Mouse (Mus musculus): ENCODE data around the gene Mical2. TPM values are rescaled to one million over a fixed set of nuclear protein-coding genes. Genes with fewer than 3 reads are reported as not detected.

Mical2 gene
- polyA plus RNA-seq, 1 experiment from 2014 or later = 8.3 TPM

GRCm38 (mm10) chr7:112416058-112416526 lies 190.4 kb downstream of the Mical2 start:
- no peak for ATAC-seq (ENCODE audit: low FRiP score, low TSS enrichment)

GRCm38 (mm10) chr7:112416730-112417513 lies 191.3 kb downstream of the Mical2 start:
- Histone ChIP-seq H3K4me1 (ENCODE audit: insufficient read depth, low read length) (peaks cover 44% of the 10 kb centered on the region), H3K9ac (replicated peaks; ENCODE audit: low read length) (no peak overlapping the region), H3K4me2 (replicated peaks; ENCODE audit: low read depth, low read length) (peak overlapping the region; percentile 34), H3K9me3 (ENCODE audit: low read length) (no peaks in the 10 kb centered on the region), H3K4me3 (ENCODE audit: low read length) (no peak overlapping the region), H3K27me3 (ENCODE audit: insufficient read depth, low read length) (no peaks in the 10 kb centered on the region), H3K27ac (ENCODE audit: low read length) (peak overlapping the region; percentile 74), H3K36me3 (ENCODE audit: insufficient read depth, low read length) (no peaks in the 10 kb centered on the region)
- ATAC-seq (ENCODE audit: low FRiP score, low TSS enrichment) = peak; percentile 64
- WGBS = 11% methylated on average over 6 of the region's 7 CpGs

More at GRCm38 (mm10) chr7:112416058-112416526, 190.4 kb downstream of the Mical2 start:
- no peak overlapping the region for H3K9ac ChIP-seq (replicated peaks; ENCODE audit: low read length)
- H3K9me3 ChIP-seq (ENCODE audit: low read length) = no peaks in the 10 kb centered on the region
- H3K36me3 ChIP-seq (ENCODE audit: insufficient read depth, low read length) = no peaks in the 10 kb centered on the region
- H3K4me1 ChIP-seq (ENCODE audit: insufficient read depth, low read length) = peaks cover 44% of the 10 kb centered on the region
- H3K4me3 ChIP-seq (ENCODE audit: low read length) = no peak overlapping the region
- peak overlapping the region; percentile 74; the same call in 1 of the 2 replicates for H3K27ac ChIP-seq (ENCODE audit: low read length)
- 9% methylated on average over 14 of the region's 14 CpGs for WGBS
- H3K27me3 ChIP-seq (ENCODE audit: insufficient read depth, low read length) = no peaks in the 10 kb centered on the region
- H3K4me2 ChIP-seq (replicated peaks; ENCODE audit: low read depth, low read length) = peak overlapping the region; percentile 34

GRCm38 (mm10) chr7:112417598-112417997 lies 191.9 kb downstream of the Mical2 start:
- H3K36me3 ChIP-seq (ENCODE audit: insufficient read depth, low read length) = no peaks in the 10 kb centered on the region
- WGBS = 74% methylated on average over 4 of the region's 4 CpGs
- no peaks in the 10 kb centered on the region for H3K27me3 ChIP-seq (ENCODE audit: insufficient read depth, low read length)
- H3K27ac ChIP-seq (ENCODE audit: low read length) = peak overlapping the region; percentile 74; the same call in 1 of the 2 replicates
- peaks cover 39% of the 10 kb centered on the region for H3K4me1 ChIP-seq (ENCODE audit: insufficient read depth, low read length)
- no peak overlapping the region for H3K9ac ChIP-seq (replicated peaks; ENCODE audit: low read length)
- H3K4me3 ChIP-seq (ENCODE audit: low read length) = no peak overlapping the region
- no peaks in the 10 kb centered on the region for H3K9me3 ChIP-seq (ENCODE audit: low read length)
- ATAC-seq (ENCODE audit: low FRiP score, low TSS enrichment) = 0 out of 2 replicates have a peak, but pooled peaks have one; percentile 44
- no peak overlapping the region for H3K4me2 ChIP-seq (replicated peaks; ENCODE audit: low read depth, low read length)

GRCm38 (mm10) chr7:112423438-112423837 lies 197.8 kb downstream of the Mical2 start:
- no peak for ATAC-seq (ENCODE audit: low FRiP score, low TSS enrichment)
- no peak overlapping the region for H3K4me2 ChIP-seq (replicated peaks; ENCODE audit: low read depth, low read length)
- H3K4me3 ChIP-seq (ENCODE audit: low read length) = no peak overlapping the region
- H3K4me1 ChIP-seq (ENCODE audit: insufficient read depth, low read length) = peaks cover 19% of the 10 kb centered on the region
- H3K9me3 ChIP-seq (ENCODE audit: low read length) = no peaks in the 10 kb centered on the region
- H3K36me3 ChIP-seq (ENCODE audit: insufficient read depth, low read length) = no peaks in the 10 kb centered on the region
- no peak overlapping the region for H3K9ac ChIP-seq (replicated peaks; ENCODE audit: low read length)
- no peak overlapping the region for H3K27ac ChIP-seq (ENCODE audit: low read length)
- WGBS = 75% methylated on average over 4 of the region's 4 CpGs
- H3K27me3 ChIP-seq (ENCODE audit: insufficient read depth, low read length) = no peaks in the 10 kb centered on the region

GRCm38 (mm10) chr7:112426811-112427210 lies 201.2 kb downstream of the Mical2 start:
- 49% methylated on average over 5 of the region's 5 CpGs for WGBS
- ATAC-seq (ENCODE audit: low FRiP score, low TSS enrichment) = peak; percentile 13; the same call in 1 of the 2 replicates
- H3K27me3 ChIP-seq (ENCODE audit: insufficient read depth, low read length) = no peaks in the 10 kb centered on the region
- H3K4me2 ChIP-seq (replicated peaks; ENCODE audit: low read depth, low read length) = peak overlapping the region; percentile 80
- H3K4me1 ChIP-seq (ENCODE audit: insufficient read depth, low read length) = peaks cover 26% of the 10 kb centered on the region
- peak overlapping the region; percentile 100 for H3K9ac ChIP-seq (replicated peaks; ENCODE audit: low read length)
- peak overlapping the region; percentile 88 for H3K4me3 ChIP-seq (ENCODE audit: low read length)
- H3K36me3 ChIP-seq (ENCODE audit: insufficient read depth, low read length) = peaks cover 3% of the 10 kb centered on the region; the same call in 1 of the 2 replicates
- H3K9me3 ChIP-seq (ENCODE audit: low read length) = peaks cover 4% of the 10 kb centered on the region
- H3K27ac ChIP-seq (ENCODE audit: low read length) = peak overlapping the region; percentile 100

- Histone ChIP-seq H3K4me2 (replicated peaks; ENCODE audit: low read depth, low read length) (peak within 1 kb of the TSS; percentile 80), H3K36me3 (ENCODE audit: insufficient read depth, low read length) (peaks cover 3% of the 10 kb centered on the region; the same call in 1 of the 2 replicates), H3K4me1 (ENCODE audit: insufficient read depth, low read length) (peaks cover 25% of the 10 kb centered on the region), H3K9me3 (ENCODE audit: low read length) (peaks cover 4% of the 10 kb centered on the region), H3K9ac (replicated peaks; ENCODE audit: low read length) (peak within 1 kb of the TSS; percentile 100), H3K27ac (ENCODE audit: low read length) (peak within 1 kb of the TSS; percentile 100), H3K4me3 (ENCODE audit: low read length) (peak within 1 kb of the TSS; percentile 88), H3K27me3 (ENCODE audit: insufficient read depth, low read length) (no peaks in the 10 kb centered on the region)
- under 1% methylated on average over 49 of the region's 49 CpGs for whole genome bisulfite sequencing
- ATAC-seq (ENCODE audit: low FRiP score, low TSS enrichment) = peak; percentile 86
Observed at GRCm38 (mm10) chr7:112427357-112428157, 201.9 kb downstream of the Mical2 start, which contains the start of gene Parva. TSS of gene Parva (plus strand) at chr7:112427505.

GRCm38 (mm10) chr7:112428158-112428535 lies 202.5 kb downstream of the Mical2 start:
- peak overlapping the region; percentile 100 for H3K9ac ChIP-seq (replicated peaks; ENCODE audit: low read length)
- H3K27ac ChIP-seq (ENCODE audit: low read length) = peak overlapping the region; percentile 100
- ATAC-seq (ENCODE audit: low FRiP score, low TSS enrichment) = peak; percentile 94
- H3K9me3 ChIP-seq (ENCODE audit: low read length) = peaks cover 4% of the 10 kb centered on the region
- peaks cover 23% of the 10 kb centered on the region for H3K4me1 ChIP-seq (ENCODE audit: insufficient read depth, low read length)
- H3K4me3 ChIP-seq (ENCODE audit: low read length) = peak overlapping the region; percentile 88
- H3K4me2 ChIP-seq (replicated peaks; ENCODE audit: low read depth, low read length) = peak overlapping the region; percentile 80
- WGBS = under 1% methylated on average over 22 of the region's 22 CpGs
- peaks cover 3% of the 10 kb centered on the region; the same call in 1 of the 2 replicates for H3K36me3 ChIP-seq (ENCODE audit: insufficient read depth, low read length)
- H3K27me3 ChIP-seq (ENCODE audit: insufficient read depth, low read length) = no peaks in the 10 kb centered on the region

- H3K4me1 ChIP-seq (ENCODE audit: insufficient read depth, low read length) = peaks cover 47% of the 10 kb centered on the region
- H3K36me3 ChIP-seq (ENCODE audit: insufficient read depth, low read length) = peaks cover 7% of the 10 kb centered on the region
- H3K9me3 ChIP-seq (ENCODE audit: low read length) = peaks cover 7% of the 10 kb centered on the region
- 41% methylated on average over 3 of the region's 3 CpGs for WGBS
- no peaks in the 10 kb centered on the region for H3K27me3 ChIP-seq (ENCODE audit: insufficient read depth, low read length)
- no peak overlapping the region for H3K9ac ChIP-seq (replicated peaks; ENCODE audit: low read length)
- H3K4me2 ChIP-seq (replicated peaks; ENCODE audit: low read depth, low read length) = no peak overlapping the region
- no peak overlapping the region for H3K4me3 ChIP-seq (ENCODE audit: low read length)
- no peak for ATAC-seq (ENCODE audit: low FRiP score, low TSS enrichment)
- H3K27ac ChIP-seq (ENCODE audit: low read length) = no peak overlapping the region
Observed at GRCm38 (mm10) chr7:112439846-112440245, 214.2 kb downstream of the Mical2 start.

GRCm38 (mm10) chr7:112444152-112444984 lies 218.7 kb downstream of the Mical2 start:
- no peak overlapping the region; the same call in 1 of the 2 replicates for H3K4me2 ChIP-seq (replicated peaks; ENCODE audit: low read depth, low read length)
- H3K27me3 ChIP-seq (ENCODE audit: insufficient read depth, low read length) = no peaks in the 10 kb centered on the region
- WGBS = 32% methylated on average over 12 of the region's 12 CpGs
- peaks cover 49% of the 10 kb centered on the region for H3K4me1 ChIP-seq (ENCODE audit: insufficient read depth, low read length)
- H3K9ac ChIP-seq (replicated peaks; ENCODE audit: low read length) = no peak overlapping the region
- no peaks in the 10 kb centered on the region for H3K9me3 ChIP-seq (ENCODE audit: low read length)
- H3K36me3 ChIP-seq (ENCODE audit: insufficient read depth, low read length) = 0 out of 2 replicates have a peak, but pooled peaks cover 4% of the 10 kb centered on the region
- ATAC-seq (ENCODE audit: low FRiP score, low TSS enrichment) = peak; percentile 87
- H3K4me3 ChIP-seq (ENCODE audit: low read length) = no peak overlapping the region
- peak overlapping the region; percentile 63; the same call in 1 of the 2 replicates for H3K27ac ChIP-seq (ENCODE audit: low read length)
